Mouse (Mus musculus): Measurements from ENCODE around the gene Rpl13. TPM values are rescaled to one million over a fixed set of nuclear protein-coding genes. Genes with fewer than 3 reads are reported as not detected.
"Not testable (repeated sequence)": the region's sequence is repeated elsewhere in the genome, so short reads cannot be mapped to it uniquely, and the experiment has no call there.

Gene Rpl13
- polyA plus RNA-seq, 1 experiment from 2014 or later: 1,041 TPM

- Histone ChIP-seq H3K27me3 (replicated peaks) (no peaks in the 10 kb centered on the region), H3K4me3 (no peak overlapping the region), H3K36me3 (peaks cover 96% of the 10 kb centered on the region), H3K9me3 (replicated peaks) (no peaks in the 10 kb centered on the region), H3K27ac (ENCODE audit: poor library complexity, severe bottlenecking) (no peak overlapping the region), H3K4me1 (replicated peaks) (no peaks in the 10 kb centered on the region), H3K4me2 (no peak overlapping the region), H3K9ac (no peak overlapping the region)
- WGBS: 73% methylated on average over 9 of the region's 9 CpGs
- ATAC-seq (ENCODE audit: insufficient number of reproducible peaks, low FRiP score): no peak
Observed at GRCm38 (mm10) chr8:123087289-123087688, 14.9 kb upstream of the Rpl13 start.

GRCm38 (mm10) chr8:123097216-123097615 is 4.9 kb upstream of the Rpl13 start:
- no peaks in the 10 kb centered on the region for H3K27me3 ChIP-seq (replicated peaks)
- no peak overlapping the region for H3K9ac ChIP-seq
- H3K27ac ChIP-seq (ENCODE audit: poor library complexity, severe bottlenecking): no peak overlapping the region
- no peaks in the 10 kb centered on the region for H3K9me3 ChIP-seq (replicated peaks)
- peaks cover 4% of the 10 kb centered on the region; the same call in 1 of the 2 replicates for H3K4me1 ChIP-seq (replicated peaks)
- no peak overlapping the region for H3K4me2 ChIP-seq
- no peak overlapping the region for H3K4me3 ChIP-seq
- H3K36me3 ChIP-seq: peaks cover 50% of the 10 kb centered on the region
- WGBS: 88% methylated on average over 11 of the region's 11 CpGs
- ATAC-seq (ENCODE audit: insufficient number of reproducible peaks, low FRiP score): no peak

- H3K9me3 ChIP-seq (replicated peaks): no peaks in the 10 kb centered on the region
- peaks cover 4% of the 10 kb centered on the region; the same call in 1 of the 2 replicates for H3K4me1 ChIP-seq (replicated peaks)
- no peak overlapping the region for H3K4me3 ChIP-seq
- no peak overlapping the region for H3K27ac ChIP-seq (ENCODE audit: poor library complexity, severe bottlenecking)
- no peaks in the 10 kb centered on the region for H3K27me3 ChIP-seq (replicated peaks)
- H3K36me3 ChIP-seq: peaks cover 48% of the 10 kb centered on the region
- no peak overlapping the region for H3K4me2 ChIP-seq
- WGBS: 76% methylated on average over 12 of the region's 12 CpGs
- ATAC-seq (ENCODE audit: insufficient number of reproducible peaks, low FRiP score): no peak
- no peak overlapping the region for H3K9ac ChIP-seq
Observed at GRCm38 (mm10) chr8:123097786-123098584, 4.2 kb upstream of the Rpl13 start.

- Histone ChIP-seq H3K4me3 (no peak overlapping the region), H3K36me3 (peaks cover 47% of the 10 kb centered on the region), H3K9ac (no peak overlapping the region; the same call in 1 of the 2 replicates), H3K4me1 (replicated peaks) (peaks cover 16% of the 10 kb centered on the region), H3K27me3 (replicated peaks) (no peaks in the 10 kb centered on the region), H3K9me3 (replicated peaks) (no peaks in the 10 kb centered on the region), H3K4me2 (no peak overlapping the region), H3K27ac (ENCODE audit: poor library complexity, severe bottlenecking) (no peak overlapping the region)
- 45% methylated on average over 8 of the region's 8 CpGs for WGBS
- no peak for ATAC-seq (ENCODE audit: insufficient number of reproducible peaks, low FRiP score)
Observed at GRCm38 (mm10) chr8:123100288-123100687, 1.9 kb upstream of the Rpl13 start.

- Histone ChIP-seq H3K4me3 (no peak overlapping the region), H3K36me3 (peaks cover 47% of the 10 kb centered on the region), H3K27ac (ENCODE audit: poor library complexity, severe bottlenecking) (no peak overlapping the region), H3K4me2 (no peak overlapping the region), H3K27me3 (replicated peaks) (no peaks in the 10 kb centered on the region), H3K4me1 (replicated peaks) (peaks cover 16% of the 10 kb centered on the region), H3K9me3 (replicated peaks) (no peaks in the 10 kb centered on the region), H3K9ac (no peak overlapping the region)
- 74% methylated on average over 4 of the region's 4 CpGs for WGBS
- no peak for ATAC-seq (ENCODE audit: insufficient number of reproducible peaks, low FRiP score)
Observed at GRCm38 (mm10) chr8:123101244-123101643, 906 bp upstream of the Rpl13 start.

- Histone ChIP-seq H3K4me1 (replicated peaks) (peaks cover 16% of the 10 kb centered on the region), H3K4me2 (peak overlapping the region; percentile 93), H3K27ac (ENCODE audit: poor library complexity, severe bottlenecking) (peak overlapping the region; percentile 93), H3K36me3 (peaks cover 36% of the 10 kb centered on the region), H3K9ac (peak overlapping the region; percentile 99), H3K4me3 (peak overlapping the region; percentile 88)
- 1% methylated on average over 26 of the region's 26 CpGs for WGBS
- not testable (repeated sequence) for H3K9me3 ChIP-seq (replicated peaks); H3K27me3 ChIP-seq (replicated peaks)
- ATAC-seq (ENCODE audit: insufficient number of reproducible peaks, low FRiP score): 0 out of 2 replicates have a peak, but pooled peaks have one; percentile 8
Observed at GRCm38 (mm10) chr8:123102855-123103254, 705 bp downstream of the Rpl13 start.

GRCm38 (mm10) chr8:123103285-123103684 is 1.1 kb downstream of the Rpl13 start:
- Histone ChIP-seq H3K4me2 (peak overlapping the region; percentile 93), H3K9ac (peak overlapping the region; percentile 99), H3K27ac (ENCODE audit: poor library complexity, severe bottlenecking) (peak overlapping the region; percentile 93; the same call in 1 of the 2 replicates), H3K36me3 (peaks cover 31% of the 10 kb centered on the region), H3K4me3 (peak overlapping the region; percentile 88), H3K4me1 (replicated peaks) (peaks cover 16% of the 10 kb centered on the region), H3K9me3 (replicated peaks) (no peaks in the 10 kb centered on the region), H3K27me3 (replicated peaks) (no peaks in the 10 kb centered on the region)
- ATAC-seq (ENCODE audit: insufficient number of reproducible peaks, low FRiP score): no peak
- 12% methylated on average over 15 of the region's 15 CpGs for WGBS

GRCm38 (mm10) chr8:123104046-123104767 is 2.1 kb downstream of the Rpl13 start:
- 82% methylated on average over 6 of the region's 6 CpGs for WGBS
- H3K27me3 ChIP-seq (replicated peaks): no peaks in the 10 kb centered on the region
- peak overlapping the region; percentile 93 for H3K4me2 ChIP-seq
- H3K4me3 ChIP-seq: peak overlapping the region; percentile 88
- H3K27ac ChIP-seq (ENCODE audit: poor library complexity, severe bottlenecking): 0 out of 2 replicates have a peak overlapping the region, but pooled peaks have one; percentile 5
- peaks cover 16% of the 10 kb centered on the region for H3K4me1 ChIP-seq (replicated peaks)
- H3K9me3 ChIP-seq (replicated peaks): no peaks in the 10 kb centered on the region
- peak overlapping the region; percentile 99 for H3K9ac ChIP-seq
- no peak for ATAC-seq (ENCODE audit: insufficient number of reproducible peaks, low FRiP score)
- peaks cover 27% of the 10 kb centered on the region for H3K36me3 ChIP-seq

GRCm38 (mm10) chr8:123105553-123106326 is 3.6 kb downstream of the Rpl13 start:
- Histone ChIP-seq H3K4me1 (replicated peaks) (peaks cover 16% of the 10 kb centered on the region), H3K4me2 (no peak overlapping the region), H3K9ac (no peak overlapping the region), H3K4me3 (no peak overlapping the region), H3K9me3 (replicated peaks) (no peaks in the 10 kb centered on the region), H3K36me3 (peaks cover 27% of the 10 kb centered on the region), H3K27ac (ENCODE audit: poor library complexity, severe bottlenecking) (no peak overlapping the region), H3K27me3 (replicated peaks) (no peaks in the 10 kb centered on the region)
- 74% methylated on average over 5 of the region's 5 CpGs for WGBS
- ATAC-seq (ENCODE audit: insufficient number of reproducible peaks, low FRiP score): no peak

GRCm38 (mm10) chr8:123106531-123106930 is 4.4 kb downstream of the Rpl13 start:
- Histone ChIP-seq H3K36me3 (peaks cover 27% of the 10 kb centered on the region), H3K4me1 (replicated peaks) (peaks cover 15% of the 10 kb centered on the region), H3K27ac (ENCODE audit: poor library complexity, severe bottlenecking) (no peak overlapping the region), H3K4me2 (no peak overlapping the region), H3K9me3 (replicated peaks) (no peaks in the 10 kb centered on the region), H3K9ac (no peak overlapping the region), H3K27me3 (replicated peaks) (no peaks in the 10 kb centered on the region), H3K4me3 (no peak overlapping the region)
- ATAC-seq (ENCODE audit: insufficient number of reproducible peaks, low FRiP score): no peak
- WGBS: 52% methylated on average over 2 of the region's 2 CpGs

- H3K27me3 ChIP-seq (replicated peaks): no peaks in the 10 kb centered on the region
- WGBS: 69% methylated on average over 1 of the region's 1 CpGs
Observed at GRCm38 (mm10) chr8:123108010-123108409, 5.9 kb downstream of the Rpl13 start.

More at GRCm38 (mm10) chr8:123108010-123108409, 5.9 kb downstream of the Rpl13 start:
- Histone ChIP-seq H3K4me1 (replicated peaks) (peaks cover 12% of the 10 kb centered on the region), H3K9me3 (replicated peaks) (no peaks in the 10 kb centered on the region), H3K9ac (no peak overlapping the region), H3K27ac (ENCODE audit: poor library complexity, severe bottlenecking) (no peak overlapping the region), H3K4me2 (no peak overlapping the region), H3K4me3 (no peak overlapping the region), H3K36me3 (peaks cover 27% of the 10 kb centered on the region)
- ATAC-seq (ENCODE audit: insufficient number of reproducible peaks, low FRiP score): no peak

Data from heart, embryonic 12.5 days (tissue).